Mouse (Mus musculus) heart, postnatal 0 days (tissue): ENCODE data around the gene Bcar3. TPM values are rescaled to one million over a fixed set of nuclear protein-coding genes. Genes with fewer than 3 reads are reported as not detected.

Experiments used
- ATAC-seq: fragments of 200-750 bp; cut with Nextera tagmentation; 2 replicates; pipeline ENCODE4 v1.8.0; 2017; ENCODE audit warnings: low read depth, moderate number of reproducible peaks, moderate library complexity; ENCODE audit not compliant: insufficient read depth
- DNase-seq: peaks from one replicate; pipeline ENCODE4 v3.0.0-alpha.2; 2016; ENCODE audit warnings: low spot score
- H3K27ac ChIP-seq: fragments of 300-500 bp; sonication (generic); 2 replicates; pipeline ENCODE4 v1.5.1; 2014; ENCODE audit warnings: low read depth, mild to moderate bottlenecking
- H3K27me3 ChIP-seq: fragments of 300-500 bp; sonication (generic); 2 replicates; pipeline ENCODE4 v1.6.1; 2014; ENCODE audit warnings: low read length, mixed read lengths; ENCODE audit not compliant: control insufficient read depth, insufficient read depth
- H3K36me3 ChIP-seq: fragments of 300-500 bp; sonication (generic); replicated peaks from 2 replicates; pipeline ENCODE4 v1.6.1; 2014; ENCODE audit warnings: low read length, mixed read lengths; ENCODE audit not compliant: control insufficient read depth, insufficient read depth
- H3K4me1 ChIP-seq: fragments of 300-500 bp; sonication (generic); 2 replicates; pipeline ENCODE4 v1.6.1; 2014; ENCODE audit warnings: antibody characterized with exemption; ENCODE audit not compliant: control insufficient read depth, insufficient read depth
- H3K4me2 ChIP-seq: fragments of 300-500 bp; sonication (generic); 2 replicates; pipeline ENCODE4 v1.6.1; 2014; ENCODE audit warnings: low read depth, mild to moderate bottlenecking, low read length, moderate library complexity
- H3K4me3 ChIP-seq: fragments of 300-500 bp; sonication (generic); 2 replicates; pipeline ENCODE4 v1.5.1; 2014; ENCODE audit warnings: low read depth, low read length
- H3K9ac ChIP-seq: fragments of 300-500 bp; sonication (generic); replicated peaks from 2 replicates; pipeline ENCODE4 v1.6.1; 2014; ENCODE audit warnings: low read depth, low read length, mixed read lengths
- H3K9me3 ChIP-seq: fragments of 300-500 bp; sonication (generic); replicated peaks from 2 replicates; pipeline ENCODE4 v1.6.1; 2016; ENCODE audit warnings: low read length; ENCODE audit not compliant: control insufficient read depth
- CTCF ChIP-seq: IDR thresholded peaks from 2 replicates; pipeline ENCODE4 v1.5.1; 2016; ENCODE audit warnings: antibody characterized with exemption, control low read depth, low read depth
- EP300 ChIP-seq: IDR thresholded peaks from 2 replicates; pipeline ENCODE4 v1.6.1; 2016; ENCODE audit warnings: antibody characterized with exemption, low read depth
- WGBS: fragments of 180-500 bp; shearing (Covaris S2); extraction: QIAGEN DNeasy Blood & Tissue Kit; methylation state at CpG from one replicate; pipeline ENCODE4 v1.1.7; 2014; 5-methylcytosine and 5-hydroxymethylcytosine counted together
- polyA plus RNA-seq: library from polyadenylated mRNA; unstranded; fragments of >200 nt; fragmentation: Nextera tagmentation; extraction: Ambion mirVana; gene quantifications from 2 replicates; pipeline ENCODE4 v1.2.1, GENCODE M21; 2015
- total RNA-seq: library from RNA; depleted of rRNA; stranded (reverse); fragments of >200 nt; gene quantifications from 2 replicates; pipeline ENCODE4 v1.2.3, GENCODE M21; 2014; ENCODE audit warnings: low replicate concordance

The Bcar3 gene
- total and polyA plus RNA-seq, 2 experiments from 2014 or later = 3.3 to 38.6 TPM

DNA sequence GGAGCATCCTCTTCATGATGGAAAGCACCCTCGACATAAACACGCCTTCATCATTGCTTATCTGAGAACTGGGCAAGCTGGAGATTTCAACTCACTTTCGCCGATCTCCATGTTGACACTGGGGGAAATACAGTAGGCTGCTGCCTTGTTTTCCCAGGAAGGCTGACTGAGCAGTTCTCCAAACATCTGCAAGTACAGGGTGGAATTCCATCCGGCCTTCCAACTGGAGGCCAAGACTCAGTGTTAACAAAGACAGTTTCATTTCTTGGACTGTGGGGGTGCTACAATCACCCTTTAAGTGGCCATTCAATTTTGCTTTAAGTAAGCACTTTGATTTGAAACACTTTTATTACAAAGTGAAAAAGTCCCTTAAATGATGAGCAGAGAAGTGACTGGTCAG is 50.4 kb downstream of the Bcar3 start:
- H3K27me3 ChIP-seq = peaks cover 9% of the 10 kb centered on the region; the same call in 1 of the 2 replicates
- no peak for ATAC-seq
- no peak for DNase-seq
- H3K9ac ChIP-seq = no peak overlapping the region
- H3K4me1 ChIP-seq = no peaks in the 10 kb centered on the region
- TF ChIP-seq EP300 (no peak), CTCF (no peak)
- no peak overlapping the region for H3K27ac ChIP-seq
- 57% methylated on average over 5 of the region's 5 CpGs for WGBS
- H3K36me3 ChIP-seq = no peaks in the 10 kb centered on the region
- no peaks in the 10 kb centered on the region for H3K9me3 ChIP-seq
- no peak overlapping the region for H3K4me2 ChIP-seq
- no peak overlapping the region for H3K4me3 ChIP-seq

- H3K27me3 ChIP-seq = peaks cover 9% of the 10 kb centered on the region; the same call in 1 of the 2 replicates
- H3K27ac ChIP-seq = no peak overlapping the region
- TF ChIP-seq EP300 (no peak), CTCF (no peak)
- no peak overlapping the region for H3K4me3 ChIP-seq
- H3K4me2 ChIP-seq = no peak overlapping the region
- no peak overlapping the region for H3K9ac ChIP-seq
- DNase-seq = no peak
- no peaks in the 10 kb centered on the region for H3K4me1 ChIP-seq
- H3K36me3 ChIP-seq = no peaks in the 10 kb centered on the region
- no peaks in the 10 kb centered on the region for H3K9me3 ChIP-seq
- ATAC-seq = no peak
- WGBS = 66% methylated on average over 1 of the region's 1 CpGs
Measured at GRCm38 (mm10) chr3:122345977-122346472, 52.1 kb downstream of the Bcar3 start.

GRCm38 (mm10) chr3:122346600-122346999 is 52.7 kb downstream of the Bcar3 start:
- no peak for ATAC-seq
- H3K4me3 ChIP-seq = no peak overlapping the region
- DNase-seq = no peak
- H3K27ac ChIP-seq = no peak overlapping the region
- peaks cover 9% of the 10 kb centered on the region; the same call in 1 of the 2 replicates for H3K27me3 ChIP-seq
- H3K9ac ChIP-seq = no peak overlapping the region
- H3K4me1 ChIP-seq = no peaks in the 10 kb centered on the region
- 80% methylated on average over 2 of the region's 2 CpGs for WGBS
- H3K4me2 ChIP-seq = no peak overlapping the region
- TF ChIP-seq EP300 = no peak
- TF ChIP-seq CTCF = no peak
- H3K36me3 ChIP-seq = no peaks in the 10 kb centered on the region
- H3K9me3 ChIP-seq = no peaks in the 10 kb centered on the region

DNA sequence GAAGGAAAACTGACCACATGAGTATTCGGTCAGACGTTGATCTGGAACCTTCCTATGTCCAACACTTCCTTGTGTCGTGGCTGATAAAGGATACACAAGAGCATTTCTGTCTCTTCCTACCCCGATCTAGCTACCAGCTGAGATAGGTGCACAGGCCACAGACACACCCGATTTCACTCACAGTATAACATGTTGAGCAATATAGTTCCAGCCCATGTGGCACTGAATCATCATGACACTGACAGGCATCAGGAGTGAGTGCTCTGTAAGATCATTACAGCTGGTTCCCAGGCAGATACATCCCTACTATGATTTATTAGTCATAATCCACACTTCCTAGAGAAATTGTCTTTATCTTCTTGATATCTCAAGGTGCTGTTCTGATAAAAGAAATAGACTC is 54.7 kb downstream of the Bcar3 start:
- no peaks in the 10 kb centered on the region for H3K9me3 ChIP-seq
- DNase-seq (no peak), ATAC-seq (no peak)
- no peaks in the 10 kb centered on the region for H3K4me1 ChIP-seq
- no peak overlapping the region for H3K9ac ChIP-seq
- no peak for TF ChIP-seq EP300
- TF ChIP-seq CTCF = no peak
- H3K4me2 ChIP-seq = no peak overlapping the region
- 85% methylated on average over 5 of the region's 5 CpGs for WGBS
- no peaks in the 10 kb centered on the region for H3K36me3 ChIP-seq
- H3K27ac ChIP-seq = no peak overlapping the region
- 0 out of 2 replicates have a peak, but pooled peaks cover 5% of the 10 kb centered on the region for H3K27me3 ChIP-seq
- no peak overlapping the region for H3K4me3 ChIP-seq

GRCm38 (mm10) chr3:122352801-122353200 is 58.9 kb downstream of the Bcar3 start:
- WGBS = 91% methylated on average over 3 of the region's 3 CpGs
- Histone ChIP-seq H3K27me3 (0 out of 2 replicates have a peak, but pooled peaks cover 5% of the 10 kb centered on the region), H3K27ac (no peak overlapping the region), H3K9ac (no peak overlapping the region), H3K4me3 (no peak overlapping the region), H3K36me3 (no peaks in the 10 kb centered on the region), H3K4me2 (no peak overlapping the region), H3K4me1 (no peaks in the 10 kb centered on the region), H3K9me3 (no peaks in the 10 kb centered on the region)
- DNase-seq (no peak), ATAC-seq (no peak)
- TF ChIP-seq EP300 (no peak), CTCF (no peak)

DNA sequence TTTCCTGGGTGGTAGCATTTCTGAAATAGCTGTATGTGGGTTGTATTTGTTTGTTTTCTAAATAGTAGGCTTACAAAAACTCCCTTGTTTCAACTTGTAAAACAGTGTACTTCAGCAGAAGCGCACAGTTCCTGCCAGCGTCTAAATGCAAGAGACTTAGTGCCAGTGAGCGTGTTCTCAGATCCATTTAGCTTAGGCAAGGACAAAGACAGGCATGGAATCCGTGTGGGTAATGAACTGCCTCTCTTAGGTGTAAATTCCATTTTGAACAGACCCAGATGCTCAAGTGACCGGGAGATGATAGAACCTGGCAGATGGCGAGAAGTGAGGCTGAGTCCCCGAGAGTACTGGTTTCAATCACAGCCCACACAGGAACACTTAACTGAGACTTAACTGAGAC is 65.5 kb downstream of the Bcar3 start:
- DNase-seq (no peak), ATAC-seq (no peak)
- H3K9me3 ChIP-seq = no peaks in the 10 kb centered on the region
- H3K9ac ChIP-seq = no peak overlapping the region
- no peaks in the 10 kb centered on the region for H3K36me3 ChIP-seq
- no peaks in the 10 kb centered on the region for H3K27me3 ChIP-seq
- H3K4me3 ChIP-seq = no peak overlapping the region
- no peak for TF ChIP-seq EP300
- H3K4me1 ChIP-seq = no peaks in the 10 kb centered on the region
- no peak overlapping the region for H3K4me2 ChIP-seq
- no peak overlapping the region for H3K27ac ChIP-seq
- 70% methylated on average over 7 of the region's 7 CpGs for WGBS
